ENCODE assay signal across 8 mouse cellular contexts in the genomic region with DNA sequence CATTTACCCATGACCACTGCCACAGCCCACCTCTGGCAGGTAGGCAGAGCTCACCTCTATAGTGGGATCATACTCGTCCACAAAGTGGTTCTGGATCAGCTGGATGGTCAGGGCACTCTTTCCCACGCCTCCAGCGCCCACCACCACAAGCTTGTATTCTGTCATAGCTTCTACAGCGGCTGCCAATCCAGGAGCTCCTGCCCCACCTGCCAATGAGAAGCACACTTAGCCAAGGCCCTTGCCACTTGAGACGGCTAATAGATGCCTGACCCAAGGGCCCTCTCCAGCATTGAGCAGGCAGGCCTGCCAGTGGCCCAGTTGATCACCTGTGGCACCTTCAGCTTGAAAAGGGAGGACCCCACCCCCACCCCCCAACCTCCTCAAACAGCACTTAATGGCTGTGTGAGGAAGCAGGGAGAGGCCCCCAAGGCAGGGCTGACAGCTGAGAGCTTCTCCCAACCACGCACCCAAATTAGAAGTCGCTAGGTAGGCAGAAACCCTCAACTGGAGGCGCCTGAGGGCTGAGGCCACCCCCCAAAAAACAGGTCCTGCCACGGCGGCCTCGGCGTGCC. TPM values are rescaled to one million over a fixed set of nuclear protein-coding genes. Genes with fewer than 3 reads are reported as not detected.
DNase-seq lines count a peak whose midpoint lies in the region; ATAC-seq and TF ChIP-seq lines count a peak whose summit lies in the region.

No protein-coding gene starts in this region.

- no peak for TF ChIP-seq POLR2A in olfactory bulb, adult 2 months (IDR thresholded peaks at IDR 0.05; ENCODE audit: insufficient read depth, low read depth, low read length)

- peak; percentile 60 for DNase-seq in cerebellum, adult 9-11 months
- DNase-seq in 3134 (ENCODE audit: extremely low read depth, insufficient read length, low spot score), result peak; percentile 86
- no peak for DNase-seq in liver, embryonic 14.5 days (ENCODE audit: low read depth in 3 of 3, low spot score in 3 of 3)
- no peak for DNase-seq in layer of hippocampus, adult 8-10 months (ENCODE audit: low spot score in 2 of 2)

- WGBS in forebrain, embryonic 13.5 days, result 28% methylated on average over 12 of the region's 12 CpGs
- WGBS in liver, embryonic 14.5 days (ENCODE audit: insufficient replicate concordance), result 21% methylated on average over 12 of the region's 12 CpGs
- WGBS in olfactory bulb, adult 2 months, result 26% methylated on average over 12 of the region's 12 CpGs

- ATAC-seq in cerebellum, adult (ENCODE audit: insufficient number of reproducible peaks, low FRiP score, low TSS enrichment), result no peak
- ATAC-seq in forebrain, embryonic 13.5 days, result no peak
- ATAC-seq in liver, embryonic 14.5 days (ENCODE audit: insufficient read depth), result no peak
- no peak for ATAC-seq in activated CD4-positive, CD25-positive, alpha-beta regulatory T cell, adult 4 months

- H3K4me1 ChIP-seq in forebrain, embryonic 13.5 days, result peaks cover 24% of the 10 kb centered on the region
- H3K4me1 ChIP-seq in liver, embryonic 14.5 days (replicated peaks; ENCODE audit: control insufficient read depth in 2 of 2, insufficient read depth in 2 of 2, low read length in 1 of 2), result peaks cover 29 to 35% of the 10 kb centered on the region in 2 experiments
- peaks cover 27% of the 10 kb centered on the region for H3K4me1 ChIP-seq in olfactory bulb, adult 2 months (ENCODE audit: control insufficient read depth, insufficient read depth, low read length)

- peaks cover 38% of the 10 kb centered on the region for H3K36me3 ChIP-seq in forebrain, embryonic 13.5 days (ENCODE audit: poor library complexity, severe bottlenecking)
- H3K36me3 ChIP-seq in liver, embryonic 14.5 days (replicated peaks; ENCODE audit: control insufficient read depth, insufficient read depth, low read depth), result peaks cover 26% of the 10 kb centered on the region

- peak overlapping the region; percentile 92 for H3K4me3 ChIP-seq in forebrain, embryonic 13.5 days
- peak overlapping the region; percentile 67 to 88 for H3K4me3 ChIP-seq in liver, embryonic 14.5 days (ENCODE audit: insufficient read depth in 1 of 2, low read depth in 2 of 2, low read length in 2 of 2)
- peak overlapping the region; percentile 80 for H3K4me3 ChIP-seq in olfactory bulb, adult 2 months (ENCODE audit: insufficient read depth, low read depth, low read length)

- H3K27ac ChIP-seq in forebrain, embryonic 13.5 days, result peak overlapping the region; percentile 76
- no peak overlapping the region; the same call in 1 of the 2 replicates for H3K27ac ChIP-seq in liver, embryonic 14.5 days
- H3K27ac ChIP-seq in olfactory bulb, adult 2 months (ENCODE audit: insufficient read depth, low read depth, low read length), result no peak overlapping the region

- H3K4me2 ChIP-seq in forebrain, embryonic 13.5 days, result peak overlapping the region; percentile 96
- H3K4me2 ChIP-seq in liver, embryonic 14.5 days (ENCODE audit: low read depth), result peak overlapping the region; percentile 78

- H3K27me3 ChIP-seq in forebrain, embryonic 13.5 days, result no peaks in the 10 kb centered on the region
- H3K27me3 ChIP-seq in liver, embryonic 14.5 days (ENCODE audit: control insufficient read depth, insufficient read depth, low read length), result no peaks in the 10 kb centered on the region

- peak overlapping the region; percentile 96 for H3K9ac ChIP-seq in forebrain, embryonic 13.5 days
- H3K9ac ChIP-seq in liver, embryonic 14.5 days (replicated peaks), result peak overlapping the region; percentile 84

- no peak for TF ChIP-seq CTCF in liver, embryonic 14.5 days (IDR thresholded peaks at IDR 0.05; ENCODE audit: low read depth)
- no peak for TF ChIP-seq CTCF in olfactory bulb, adult 2 months (IDR thresholded peaks at IDR 0.05; ENCODE audit: insufficient read depth, low read depth, low read length)

- H3K9me3 ChIP-seq in forebrain, embryonic 13.5 days (replicated peaks), result no peaks in the 10 kb centered on the region
- no peaks in the 10 kb centered on the region for H3K9me3 ChIP-seq in liver, embryonic 14.5 days (ENCODE audit: control insufficient read depth, low read length)

- TF ChIP-seq EP300 in liver, embryonic 14.5 days (IDR thresholded peaks at IDR 0.05; ENCODE audit: low read depth), result no peak

RNA-seq across cellular contexts. Expression of gene Hras, which starts 0.9 kb away (rescaled TPM):
- polyA plus RNA-seq in forebrain, embryonic 13.5 days (2015; fragmentation: Nextera tagmentation; extraction: Ambion mirVana), result 67.2 and 73.9 TPM in 2 replicates
- 50.8 and 66.8 TPM in 2 replicates for polyA plus RNA-seq in liver, embryonic 14.5 days (2012; rRNA removed)
- polyA plus RNA-seq in liver, embryonic 14.5 days (2014; fragmentation: Nextera tagmentation; extraction: Ambion mirVana), result 84.4 and 102 TPM in 2 replicates
- polyA plus RNA-seq in olfactory bulb, adult 2 months (2012; ENCODE audit: insufficient read depth, insufficient read length, low replicate concordance, missing spikeins), result not detected in 2 replicates
- polyA plus RNA-seq in activated CD4-positive, CD25-positive, alpha-beta regulatory T cell, adult 4 months (2017; shearing (Covaris generic)), result 1 to 10 TPM; 1.7 to 4.7 TPM
- 100 to 1,000 TPM; 181 to 211 (median 191) TPM for total RNA-seq in layer of hippocampus, adult 8-10 months (2022)

RNA-seq across cellular contexts. Expression of gene Lrrc56, which starts 1.1 kb away (rescaled TPM):
- polyA plus RNA-seq in forebrain, embryonic 13.5 days (2015; fragmentation: Nextera tagmentation; extraction: Ambion mirVana), result 12.6 and 17.3 TPM in 2 replicates
- polyA plus RNA-seq in liver, embryonic 14.5 days (2012; rRNA removed), result 15.3 and 20.3 TPM in 2 replicates
- 10.4 and 10.9 TPM in 2 replicates for polyA plus RNA-seq in liver, embryonic 14.5 days (2014; fragmentation: Nextera tagmentation; extraction: Ambion mirVana)
- polyA plus RNA-seq in olfactory bulb, adult 2 months (2012; ENCODE audit: insufficient read depth, insufficient read length, low replicate concordance, missing spikeins), result not detected in 2 replicates
- 1 to 10 TPM; 1.4 to 1.9 TPM for polyA plus RNA-seq in activated CD4-positive, CD25-positive, alpha-beta regulatory T cell, adult 4 months (2017; shearing (Covaris generic))
- total RNA-seq in layer of hippocampus, adult 8-10 months (2022), result 1 to 10 TPM; 3.6 to 5.6 (median 5.1) TPM

RNA-seq across cellular contexts. Expression of gene Rnh1, which starts 20.2 kb away (rescaled TPM):
- 40.7 and 45.2 TPM in 2 replicates for polyA plus RNA-seq in forebrain, embryonic 13.5 days (2015; fragmentation: Nextera tagmentation; extraction: Ambion mirVana)
- polyA plus RNA-seq in liver, embryonic 14.5 days (2012; rRNA removed), result 26.5 and 29.1 TPM in 2 replicates
- 54.6 and 59.7 TPM in 2 replicates for polyA plus RNA-seq in liver, embryonic 14.5 days (2014; fragmentation: Nextera tagmentation; extraction: Ambion mirVana)
- not detected in 2 replicates for polyA plus RNA-seq in olfactory bulb, adult 2 months (2012; ENCODE audit: insufficient read depth, insufficient read length, low replicate concordance, missing spikeins)
- 100 to 1,000 TPM; 117 to 127 TPM for polyA plus RNA-seq in activated CD4-positive, CD25-positive, alpha-beta regulatory T cell, adult 4 months (2017; shearing (Covaris generic))
- 10 to 100 TPM; 37.5 to 49.4 (median 42.2) TPM for total RNA-seq in layer of hippocampus, adult 8-10 months (2022)

RNA-seq across cellular contexts. Expression of gene Lmntd2, which starts 21.0 kb away (rescaled TPM):
- 2.1 and 2.3 TPM in 2 replicates for polyA plus RNA-seq in forebrain, embryonic 13.5 days (2015; fragmentation: Nextera tagmentation; extraction: Ambion mirVana)
- 2.0 and 2.3 TPM in 2 replicates for polyA plus RNA-seq in liver, embryonic 14.5 days (2012; rRNA removed)
- 0.25 and 0.66 TPM in 2 replicates for polyA plus RNA-seq in liver, embryonic 14.5 days (2014; fragmentation: Nextera tagmentation; extraction: Ambion mirVana)
- polyA plus RNA-seq in olfactory bulb, adult 2 months (2012; ENCODE audit: insufficient read depth, insufficient read length, low replicate concordance, missing spikeins), result not detected in 2 replicates
- polyA plus RNA-seq in activated CD4-positive, CD25-positive, alpha-beta regulatory T cell, adult 4 months (2017; shearing (Covaris generic)), result 1 to 10 TPM; 5.6 to 5.9 TPM
- total RNA-seq in layer of hippocampus, adult 8-10 months (2022), result not detected

RNA-seq across cellular contexts. Expression of gene Rassf7, which starts 22.8 kb away (rescaled TPM):
- 29.4 and 33.8 TPM in 2 replicates for polyA plus RNA-seq in forebrain, embryonic 13.5 days (2015; fragmentation: Nextera tagmentation; extraction: Ambion mirVana)
- 21.6 and 28.3 TPM in 2 replicates for polyA plus RNA-seq in liver, embryonic 14.5 days (2012; rRNA removed)
- 16.8 and 22.4 TPM in 2 replicates for polyA plus RNA-seq in liver, embryonic 14.5 days (2014; fragmentation: Nextera tagmentation; extraction: Ambion mirVana)
- polyA plus RNA-seq in olfactory bulb, adult 2 months (2012; ENCODE audit: insufficient read depth, insufficient read length, low replicate concordance, missing spikeins), result not detected in 2 replicates
- 10 to 100 TPM in 1 of 2 experiments, 1 to 10 TPM in 1; 8.3 to 14.2 TPM for polyA plus RNA-seq in activated CD4-positive, CD25-positive, alpha-beta regulatory T cell, adult 4 months (2017; shearing (Covaris generic))
- total RNA-seq in layer of hippocampus, adult 8-10 months (2022), result 1 to 10 TPM in 2 of 4 experiments, under 1 TPM in 2; 0.71 to 2.0 (median 1.00) TPM

Comparison
In these comparisons a context has a peak if more than half of its experiments do, and no peak if none do; other contexts are left out.
1. DNase-seq: peak in cerebellum, adult 9-11 months (single experiment) and 3134 (single experiment); none in liver, embryonic 14.5 days (0 of 3) and layer of hippocampus, adult 8-10 months (0 of 2).
2. RNA of gene Rnh1, which starts 20.2 kb away (polyA plus RNA-seq): 117 to 127 TPM in activated CD4-positive, CD25-positive, alpha-beta regulatory T cell, adult 4 months, 26.5 to 59.7 TPM in liver, embryonic 14.5 days and 40.7 to 45.2 TPM in forebrain, embryonic 13.5 days; not detected in olfactory bulb, adult 2 months; every median in the first group is over 10 times any median in the second.
3. Peak in every context shown above with its lines, with median percentiles within 50 percentile points of each other: H3K4me3 ChIP-seq.